Comparison of ENCODE assay signal across 21 mouse cellular contexts in genomic region chr13:12525678-12526077, GRCm38 (mm10).
"Had no signal": no experiment of that assay in that cellular context is flagged by ENCODE, and none has a peak within 500 bp of the region (broad histone marks: within the 10 kb centered on the region; RNA-seq: fewer than 3 reads in every experiment).

No protein-coding gene starts in this region.

- H3K36me3 ChIP-seq: liver, embryonic 13.5 days; liver, embryonic 15.5 days; lung, embryonic 15.5 days; midbrain, embryonic 13.5 days; neural tube, embryonic 13.5 days; neural tube, embryonic 15.5 days; stomach, embryonic 15.5 days had no signal

- DNase-seq: liver, embryonic 13.5 days; liver, postnatal 0 days; lung, adult 2 months; lung, postnatal 14 days; lung, postnatal 36 days; retina, postnatal 1 day; right cerebral cortex, adult 18-20 months; right cerebral cortex, postnatal 25 days; right cerebral cortex, postnatal 4 days; spleen, adult 18-20 months; thymus, adult 2 months; thymus, postnatal 25 days; thymus, postnatal 4 days had no signal

- ATAC-seq: liver, postnatal 0 days; lung, postnatal 0 days; midbrain, embryonic 13.5 days; midbrain, embryonic 16.5 days had no signal

- H3K27me3 ChIP-seq: lung, embryonic 15.5 days; stomach, embryonic 15.5 days had no signal
